Mouse (Mus musculus) lung, postnatal 10 days (tissue): Measurements from ENCODE around the gene Hoxc5.

ENCODE experiments used
- DNase-seq: peaks from one replicate; pipeline ENCODE4 v3.0.0; 2021

Gene Hoxc5

GRCm38 (mm10) chr15:103038701-103039480 is 71.6 kb downstream of the Hoxc5 start:
- DNase-seq, result no peak

- DNase-seq, result no peak
Measured at GRCm38 (mm10) chr15:103039609-103040008, 72.4 kb downstream of the Hoxc5 start.

DNA sequence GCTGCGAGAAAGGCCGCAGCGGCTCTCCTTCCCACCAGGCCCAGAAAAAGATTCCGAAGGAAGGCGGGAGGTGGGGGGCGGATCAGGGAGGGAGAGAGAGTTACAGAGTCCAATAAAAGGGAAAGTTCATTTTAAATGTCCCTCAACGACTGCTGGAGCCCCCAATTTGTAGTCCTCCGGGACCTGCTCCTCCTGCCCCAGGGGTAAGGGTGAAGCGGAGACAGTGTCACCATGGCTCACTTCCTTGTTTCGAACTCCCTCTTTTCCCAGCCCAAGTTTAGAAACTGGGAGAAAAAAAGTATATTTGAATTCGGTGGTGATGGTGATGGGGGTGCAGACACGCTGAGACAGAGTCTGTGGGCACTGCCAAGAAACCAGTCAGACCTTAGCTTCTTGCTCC is 73.4 kb downstream of the Hoxc5 start:
- DNase-seq, result no peak

DNA sequence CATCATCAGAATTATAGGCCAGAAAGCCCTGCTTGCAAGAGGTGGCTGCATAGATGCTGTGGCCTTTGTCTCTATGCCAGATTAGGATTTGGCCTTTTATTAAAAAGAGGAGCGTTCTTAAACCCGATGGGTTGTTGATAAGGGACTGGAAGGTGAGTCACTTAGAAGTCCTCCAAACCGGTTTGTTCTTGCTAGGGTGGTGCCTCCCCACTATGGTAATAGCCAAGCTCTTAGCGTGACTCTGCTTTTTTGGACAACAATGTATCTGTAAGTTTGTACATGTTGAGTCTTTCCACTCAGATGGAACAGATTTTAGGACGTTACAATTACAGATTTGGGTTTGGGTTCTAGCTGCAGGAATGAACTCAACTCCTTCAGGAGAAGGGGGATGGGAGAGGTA is 74.4 kb downstream of the Hoxc5 start:
- no peak for DNase-seq

- no peak for DNase-seq
Measured at GRCm38 (mm10) chr15:103042209-103042608, 75.0 kb downstream of the Hoxc5 start.

GRCm38 (mm10) chr15:103051670-103052069 is 84.4 kb downstream of the Hoxc5 start:
- DNase-seq, result no peak

DNA sequence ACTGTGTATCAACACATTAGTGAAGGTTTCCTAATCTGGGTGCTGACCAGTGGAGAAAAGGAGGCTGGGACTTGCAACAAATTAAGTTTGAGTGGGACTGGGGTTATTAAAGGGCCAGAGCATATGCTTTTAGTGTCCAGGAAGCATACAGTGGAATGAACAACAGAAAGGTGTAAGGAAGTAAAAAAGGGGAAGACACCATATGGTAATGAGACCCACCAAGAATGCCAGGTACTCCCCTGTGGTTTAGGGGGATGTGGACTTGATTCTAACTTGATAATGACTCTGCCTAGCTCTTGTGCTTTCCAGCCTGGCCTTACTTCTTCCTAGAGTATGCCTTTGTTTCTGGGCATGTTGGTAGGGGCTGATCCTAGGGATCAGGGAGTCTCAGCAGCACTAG is 86.0 kb downstream of the Hoxc5 start:
- DNase-seq, result no peak

DNA sequence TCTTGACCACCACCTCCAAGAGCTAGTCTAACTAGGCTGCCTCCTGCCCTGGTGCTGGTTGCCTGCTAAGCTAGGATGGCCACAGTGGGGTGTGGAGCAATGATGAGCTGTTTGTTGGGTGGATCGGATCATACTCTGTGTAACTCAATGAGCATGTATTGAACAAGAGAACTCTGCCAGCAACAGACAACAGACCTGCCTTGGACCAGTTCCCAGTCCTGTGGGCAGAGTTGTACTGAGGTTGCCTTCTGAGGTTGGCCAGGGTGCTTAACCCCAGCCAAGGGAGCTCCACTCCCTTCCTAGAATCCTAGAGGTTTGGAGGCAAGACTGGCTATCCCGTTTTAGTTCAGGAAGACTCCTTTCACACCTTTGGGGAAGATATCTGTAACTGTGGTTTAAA is 89.2 kb downstream of the Hoxc5 start:
- DNase-seq, result no peak

- DNase-seq, result no peak
Measured at GRCm38 (mm10) chr15:103058715-103059114, 91.5 kb downstream of the Hoxc5 start.

DNA sequence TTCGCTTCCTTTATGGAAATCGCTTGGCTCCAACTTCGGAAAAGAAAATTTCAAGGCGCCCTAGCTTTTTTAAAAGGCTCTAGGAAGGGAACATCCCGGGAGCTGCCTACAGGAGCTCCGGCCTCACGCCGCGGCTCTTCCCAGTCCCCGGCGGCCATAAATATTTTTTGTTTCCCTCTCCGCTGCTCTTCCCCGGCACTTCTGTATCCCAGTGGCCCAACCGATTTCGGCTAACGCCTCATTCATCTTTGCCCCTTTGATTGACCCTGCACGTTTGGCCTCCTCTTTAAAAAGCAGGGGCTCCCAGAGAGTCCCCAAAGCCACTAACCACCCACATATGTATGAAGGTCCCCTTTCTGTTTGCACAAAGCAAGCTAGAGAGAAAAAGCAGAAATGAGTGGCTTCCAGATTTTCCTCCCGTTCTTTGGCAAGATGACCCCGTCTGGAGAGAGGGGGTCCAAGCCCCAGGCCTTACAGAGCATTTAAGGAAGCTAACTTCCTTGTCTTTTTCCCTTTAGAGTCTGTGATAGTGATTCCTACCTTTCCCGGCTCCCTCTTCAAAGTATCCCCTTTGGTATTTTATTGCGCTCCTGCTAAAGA is 92.2 kb downstream of the Hoxc5 start:
- DNase-seq, result no peak

GRCm38 (mm10) chr15:103060021-103060340 is 92.7 kb downstream of the Hoxc5 start:
- no peak for DNase-seq

DNA sequence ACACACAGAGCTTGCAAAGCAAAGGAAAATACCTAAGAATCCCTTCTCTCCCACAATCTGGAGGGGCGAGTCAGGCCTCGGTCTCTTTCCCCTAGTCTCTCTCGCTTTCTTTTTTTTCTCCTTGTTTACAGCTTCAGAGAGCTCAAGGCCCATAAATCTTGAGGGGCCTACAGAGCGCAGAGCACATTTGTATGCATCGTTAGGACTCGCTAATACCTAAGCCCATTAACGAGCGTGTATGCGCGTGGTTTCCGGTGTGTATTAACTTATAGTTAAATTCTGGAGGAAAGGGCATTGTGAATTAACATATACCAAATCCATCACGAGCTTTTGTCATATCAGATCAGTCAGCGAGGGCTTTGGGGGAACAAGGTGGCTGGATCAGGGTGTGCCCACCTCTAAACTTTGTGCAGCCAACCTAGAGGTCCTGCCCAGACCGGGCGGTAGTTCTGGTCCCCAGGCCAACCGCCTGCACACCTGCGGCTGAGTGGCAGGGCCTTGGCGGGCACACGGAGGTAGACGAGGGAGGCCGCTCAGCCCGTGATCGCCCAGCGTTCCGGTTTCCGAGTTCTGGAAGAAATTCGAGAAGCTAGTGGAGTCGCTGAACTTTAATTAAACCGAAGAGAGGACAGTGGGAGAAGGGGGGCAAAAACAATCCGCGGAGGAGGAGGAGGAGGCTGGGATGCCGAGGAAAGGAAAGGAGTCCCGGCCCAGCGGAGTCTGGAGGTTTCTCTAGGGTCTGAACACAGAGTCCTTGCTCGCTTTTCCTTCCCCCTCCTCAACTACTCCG is 93.3 kb downstream of the Hoxc5 start:
- no peak for DNase-seq

DNA sequence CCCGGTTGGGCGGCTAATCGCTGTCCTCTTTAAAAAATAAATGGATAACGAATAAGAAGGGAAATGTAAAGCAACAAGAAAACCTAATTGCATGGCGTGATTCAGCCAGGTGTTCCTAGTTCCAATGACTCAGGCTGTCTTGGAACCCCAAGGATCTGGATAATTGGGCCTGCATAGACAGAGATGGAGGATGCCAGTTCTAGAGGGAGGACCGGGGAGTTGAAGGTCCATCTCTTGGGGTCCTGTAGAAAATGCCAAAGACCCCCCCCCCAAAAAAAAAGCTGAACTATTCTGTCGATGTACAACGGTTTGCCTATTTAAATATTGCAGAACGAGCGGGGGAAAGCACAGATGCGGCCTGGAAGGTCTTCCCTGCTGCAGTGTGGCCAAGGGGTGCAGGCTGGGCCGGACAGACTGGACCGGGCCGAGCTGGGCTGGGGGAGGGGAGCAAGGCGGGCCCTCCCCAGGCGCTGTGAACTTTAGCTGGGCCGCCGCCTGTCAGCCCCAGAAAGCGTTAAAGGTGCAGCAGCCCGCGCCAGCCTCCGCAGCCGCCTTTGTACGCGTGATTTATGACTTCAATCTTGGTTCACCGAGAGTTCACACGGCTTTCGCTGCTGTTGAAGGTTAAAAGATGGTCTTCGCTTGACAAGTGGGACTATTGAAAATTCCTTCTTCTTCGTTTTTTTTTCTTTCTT is 94.0 kb downstream of the Hoxc5 start:
- no peak for DNase-seq

GRCm38 (mm10) chr15:103061988-103062387 is 94.7 kb downstream of the Hoxc5 start:
- DNase-seq, result no peak

- no peak for DNase-seq
Measured at GRCm38 (mm10) chr15:103065642-103066041, 98.4 kb downstream of the Hoxc5 start.
